Comparison of ENCODE assay signal across 8 mouse cellular contexts in genomic region chr8:64204801-64205311, GRCm38 (mm10). TPM values are rescaled to one million over a fixed set of nuclear protein-coding genes. Genes with fewer than 3 reads are reported as not detected.
A peak's percentile ranks its signal among the peaks of the same experiment; 100 is the strongest.
DNase-seq lines count a peak whose midpoint lies in the region; ATAC-seq lines count a peak whose summit lies in the region.

No protein-coding gene starts in this region.

- peak overlapping the region; percentile 99 for H3K4me2 ChIP-seq in heart, embryonic 14.5 days (ENCODE audit: low read length)
- H3K4me2 ChIP-seq in midbrain, embryonic 16.5 days (ENCODE audit: low read length) = peak overlapping the region; percentile 99

- H3K4me1 ChIP-seq in heart, embryonic 14.5 days (ENCODE audit: control insufficient read depth in 2 of 2, insufficient read depth in 2 of 2, low read length in 2 of 2) = peaks cover 4 to 7% of the 10 kb centered on the region in 2 experiments; a peak in 3 of 4 replicates
- peaks cover 30% of the 10 kb centered on the region for H3K4me1 ChIP-seq in limb, embryonic 10.5 days
- peaks cover 16% of the 10 kb centered on the region for H3K4me1 ChIP-seq in midbrain, embryonic 16.5 days (ENCODE audit: control insufficient read depth, insufficient read depth, low read length)

- no peaks in the 10 kb centered on the region for H3K36me3 ChIP-seq in heart, embryonic 14.5 days (ENCODE audit: control insufficient read depth, insufficient read depth, low read length)
- no peaks in the 10 kb centered on the region for H3K36me3 ChIP-seq in limb, embryonic 10.5 days
- no peaks in the 10 kb centered on the region for H3K36me3 ChIP-seq in midbrain, embryonic 16.5 days (ENCODE audit: control insufficient read depth, insufficient read depth, low read length)

- no peak for ATAC-seq in heart, embryonic 14.5 days (ENCODE audit: insufficient number of reproducible peaks, insufficient read depth, low FRiP score, low read depth)
- peak; percentile 54 for ATAC-seq in midbrain, embryonic 16.5 days

- no peak overlapping the region for H3K27ac ChIP-seq in heart, embryonic 14.5 days (replicated peaks in 1 of 2; ENCODE audit: control insufficient read depth in 1 of 2, insufficient read depth in 1 of 2, low read depth in 2 of 2, low read length in 2 of 2)
- H3K27ac ChIP-seq in limb, embryonic 10.5 days = peak overlapping the region; percentile 82
- H3K27ac ChIP-seq in midbrain, embryonic 16.5 days (ENCODE audit: low read length) = peak overlapping the region; percentile 66; the same call in 1 of the 2 replicates

- H3K9me3 ChIP-seq in heart, embryonic 14.5 days (ENCODE audit: control insufficient read depth, low read length) = no peaks in the 10 kb centered on the region
- H3K9me3 ChIP-seq in limb, embryonic 10.5 days (replicated peaks) = no peaks in the 10 kb centered on the region
- H3K9me3 ChIP-seq in midbrain, embryonic 16.5 days (replicated peaks; ENCODE audit: control insufficient read depth, low read length, poor library complexity, severe bottlenecking) = no peaks in the 10 kb centered on the region

- WGBS in heart, embryonic 14.5 days = under 1% methylated on average over 19 of the region's 19 CpGs
- WGBS in limb, embryonic 10.5 days = 1% methylated on average over 19 of the region's 19 CpGs
- under 1% methylated on average over 19 of the region's 19 CpGs for WGBS in midbrain, embryonic 16.5 days

- DNase-seq in ovary, postnatal 10 days (ENCODE audit: low spot score) = peak; percentile 2
- DNase-seq in ovary, postnatal 14 days (ENCODE audit: low spot score) = no peak
- DNase-seq in cerebellum, postnatal 10 days = peak; percentile 41 to 46
- DNase-seq in limb, embryonic 10.5 days (ENCODE audit: low spot score) = peak; percentile 48
- no peak for DNase-seq in frontal cortex, postnatal 36 days (ENCODE audit: low spot score in 2 of 2)
- no peak for DNase-seq in urinary bladder, postnatal 25 days (ENCODE audit: low spot score)

- peak overlapping the region; percentile 79 for H3K9ac ChIP-seq in heart, embryonic 14.5 days (ENCODE audit: low read length)
- peak overlapping the region; percentile 79 for H3K9ac ChIP-seq in midbrain, embryonic 16.5 days (ENCODE audit: low read depth, low read length)

- H3K27me3 ChIP-seq in heart, embryonic 14.5 days (ENCODE audit: control insufficient read depth, insufficient read depth, low read length) = no peaks in the 10 kb centered on the region
- H3K27me3 ChIP-seq in limb, embryonic 10.5 days (ENCODE audit: low read depth, poor library complexity, severe bottlenecking) = peaks cover 27% of the 10 kb centered on the region
- no peaks in the 10 kb centered on the region for H3K27me3 ChIP-seq in midbrain, embryonic 16.5 days (ENCODE audit: control insufficient read depth, insufficient read depth, low read depth, low read length)

- H3K4me3 ChIP-seq in heart, embryonic 14.5 days (ENCODE audit: control insufficient read depth in 1 of 2, insufficient read depth in 1 of 2, low read depth in 1 of 2, low read length in 2 of 2) = peak overlapping the region; percentile 75 to 86
- peak overlapping the region; percentile 71 for H3K4me3 ChIP-seq in limb, embryonic 10.5 days
- peak overlapping the region; percentile 79 for H3K4me3 ChIP-seq in midbrain, embryonic 16.5 days (ENCODE audit: low read depth, low read length)

RNA-seq across cellular contexts. Expression of gene Tll1, which starts 1.2 kb away (rescaled TPM):
- 1.6 and 2.1 TPM in 2 replicates for polyA plus RNA-seq in heart, embryonic 14.5 days (2014; fragmentation: Nextera tagmentation; extraction: Ambion mirVana)
- polyA plus RNA-seq in limb, embryonic 10.5 days (2016; fragmentation: Nextera tagmentation; extraction: Ambion mirVana) = 1.1 and 1.9 TPM in 2 replicates
- polyA plus RNA-seq in midbrain, embryonic 16.5 days (2015; fragmentation: Nextera tagmentation; extraction: Ambion mirVana) = 2.9 and 4.2 TPM in 2 replicates

Comparison
In these comparisons a context has a peak if more than half of its experiments do, and no peak if none do; other contexts are left out.
1. DNase-seq: peak in ovary, postnatal 10 days (single experiment), cerebellum, postnatal 10 days (2 of 2) and limb, embryonic 10.5 days (single experiment); none in ovary, postnatal 14 days (single experiment), frontal cortex, postnatal 36 days (0 of 2) and urinary bladder, postnatal 25 days (single experiment).
2. H3K27ac ChIP-seq: peak in limb, embryonic 10.5 days (single experiment) and midbrain, embryonic 16.5 days (single experiment); none in heart, embryonic 14.5 days (0 of 2).
3. Peak in every context shown above with its lines, with median percentiles within 50 percentile points of each other: H3K4me3 ChIP-seq.